Mouse (Mus musculus): ENCODE results near the gene Crxos. TPM values are rescaled to one million over a fixed set of nuclear protein-coding genes. Genes with fewer than 3 reads are reported as not detected.
A peak's percentile ranks its signal among the peaks of the same experiment; 100 is the strongest.

Gene Crxos
- polyA plus RNA-seq, 1 experiment: not detected

DNA sequence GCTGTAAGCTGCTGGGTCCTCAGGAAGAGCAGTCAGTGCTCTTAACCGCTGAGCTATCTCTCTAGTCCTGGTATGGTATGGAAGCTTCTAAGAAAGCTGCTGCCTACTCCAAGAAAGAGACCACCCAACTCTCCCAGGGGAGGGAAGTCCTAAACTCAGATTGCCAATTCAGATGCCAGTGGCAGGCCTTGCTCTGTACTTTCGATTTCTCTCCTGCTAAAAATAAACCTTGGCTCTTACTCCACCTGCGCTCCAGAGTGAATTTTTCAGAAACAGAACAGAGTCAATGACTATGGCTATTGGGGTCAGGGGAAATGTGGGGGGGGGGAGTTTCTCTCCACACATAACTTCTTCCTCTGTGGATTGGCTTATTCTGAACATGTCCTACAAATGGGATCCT, 49.2 kb downstream of the Crxos start:
- no peak overlapping the region for H3K4me3 ChIP-seq (ENCODE audit: insufficient read depth, low read depth, low read length)
- no peak overlapping the region for H3K27ac ChIP-seq (ENCODE audit: insufficient read depth, low read depth, low read length)
- no peak for TF ChIP-seq CTCF (IDR thresholded peaks at IDR 0.05; ENCODE audit: insufficient read depth, low read depth, low read length)
- no peak for TF ChIP-seq POLR2A (IDR thresholded peaks at IDR 0.05; ENCODE audit: insufficient read depth, low read depth, low read length)
- no peaks in the 10 kb centered on the region for H3K4me1 ChIP-seq (ENCODE audit: control insufficient read depth, insufficient read depth, low read length)
- WGBS: 59% methylated on average over 3 of the region's 3 CpGs

DNA sequence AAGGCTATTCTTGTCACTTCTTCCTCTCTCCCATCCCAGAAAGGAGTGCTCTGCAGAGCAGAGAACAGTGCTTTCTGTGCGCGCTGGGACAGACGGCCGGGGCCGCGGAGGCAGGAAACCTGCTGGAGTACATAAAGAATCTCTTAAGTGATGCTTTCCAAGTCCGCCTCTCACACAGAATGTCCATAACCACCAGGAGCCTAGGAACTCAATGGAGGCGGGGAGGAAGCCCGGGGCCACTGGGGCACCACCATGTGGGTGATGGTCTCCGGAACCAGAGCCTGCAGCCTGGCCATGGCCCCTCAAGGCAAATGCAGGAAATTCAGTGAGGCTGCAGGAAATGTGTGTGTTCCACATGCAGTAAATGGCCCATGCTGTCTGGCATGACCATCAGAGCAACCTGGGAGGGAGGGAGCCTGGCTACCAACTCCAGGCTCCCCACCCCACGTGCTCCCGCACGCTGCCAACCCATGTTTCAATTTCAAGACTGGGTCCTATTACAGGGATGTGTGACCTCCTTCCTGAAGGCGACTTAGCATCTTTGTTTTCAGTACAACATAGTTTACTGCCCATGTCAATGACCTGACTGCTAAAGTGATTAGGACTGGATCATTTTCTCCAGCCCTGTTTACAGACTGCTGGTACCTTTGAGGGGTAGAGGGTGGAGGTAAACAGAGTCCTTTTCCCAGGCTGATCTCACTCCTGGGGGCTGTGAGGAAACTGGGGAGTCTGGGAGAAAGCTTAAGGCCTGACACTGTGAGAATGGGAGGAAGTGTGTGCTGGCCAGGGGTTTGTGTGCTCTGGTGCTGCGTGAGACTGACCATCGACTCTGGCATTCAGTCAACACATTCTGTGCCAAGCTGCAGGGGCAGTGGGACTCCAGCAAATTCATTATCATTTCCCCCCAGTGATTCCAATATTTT, 51.3 kb downstream of the Crxos start:
- no peak for TF ChIP-seq POLR2A (IDR thresholded peaks at IDR 0.05; ENCODE audit: insufficient read depth, low read depth, low read length)
- TF ChIP-seq CTCF (IDR thresholded peaks at IDR 0.05; ENCODE audit: insufficient read depth, low read depth, low read length): no peak
- Histone ChIP-seq H3K27ac (ENCODE audit: insufficient read depth, low read depth, low read length) (no peak overlapping the region), H3K4me1 (ENCODE audit: control insufficient read depth, insufficient read depth, low read length) (no peaks in the 10 kb centered on the region), H3K4me3 (ENCODE audit: insufficient read depth, low read depth, low read length) (no peak overlapping the region)
- 52% methylated on average over 16 of the region's 16 CpGs for WGBS

DNA sequence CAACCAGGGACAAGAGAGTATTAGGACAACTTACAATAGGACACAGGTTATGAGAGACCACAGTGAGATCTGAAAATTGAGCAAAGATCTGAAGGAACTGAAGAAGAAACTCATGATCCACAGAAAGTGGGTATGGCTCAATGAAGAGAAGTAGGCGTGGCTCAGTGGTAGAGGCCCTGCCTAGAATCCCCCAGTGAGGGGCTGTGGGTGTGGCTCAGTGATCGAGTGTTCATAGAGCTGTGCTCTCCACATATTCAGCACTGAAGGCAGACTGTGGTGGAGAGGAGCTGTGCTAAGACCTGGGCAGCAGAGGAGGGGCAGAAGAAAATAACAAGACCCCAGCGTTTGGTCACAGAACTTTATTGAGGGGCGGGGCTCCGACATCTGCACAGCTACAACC, 55.1 kb downstream of the Crxos start:
- no peaks in the 10 kb centered on the region for H3K4me1 ChIP-seq (ENCODE audit: control insufficient read depth, insufficient read depth, low read length)
- H3K4me3 ChIP-seq (ENCODE audit: insufficient read depth, low read depth, low read length): no peak overlapping the region
- no peak overlapping the region for H3K27ac ChIP-seq (ENCODE audit: insufficient read depth, low read depth, low read length)
- 88% methylated on average over 5 of the region's 5 CpGs for WGBS
- no peak for TF ChIP-seq POLR2A (IDR thresholded peaks at IDR 0.05; ENCODE audit: insufficient read depth, low read depth, low read length)

- Histone ChIP-seq H3K4me3 (ENCODE audit: insufficient read depth, low read depth, low read length) (no peak overlapping the region), H3K27ac (ENCODE audit: insufficient read depth, low read depth, low read length) (no peak overlapping the region), H3K4me1 (ENCODE audit: control insufficient read depth, insufficient read depth, low read length) (peaks cover 2% of the 10 kb centered on the region; the same call in 1 of the 2 replicates)
- 87% methylated on average over 3 of the region's 3 CpGs for WGBS
- TF ChIP-seq CTCF (IDR thresholded peaks at IDR 0.05; ENCODE audit: insufficient read depth, low read depth, low read length) (no peak), POLR2A (IDR thresholded peaks at IDR 0.05; ENCODE audit: insufficient read depth, low read depth, low read length) (no peak)
These were observed 56.2 kb downstream of the Crxos start for GRCm38 (mm10) chr7:15938621-15939020.

DNA sequence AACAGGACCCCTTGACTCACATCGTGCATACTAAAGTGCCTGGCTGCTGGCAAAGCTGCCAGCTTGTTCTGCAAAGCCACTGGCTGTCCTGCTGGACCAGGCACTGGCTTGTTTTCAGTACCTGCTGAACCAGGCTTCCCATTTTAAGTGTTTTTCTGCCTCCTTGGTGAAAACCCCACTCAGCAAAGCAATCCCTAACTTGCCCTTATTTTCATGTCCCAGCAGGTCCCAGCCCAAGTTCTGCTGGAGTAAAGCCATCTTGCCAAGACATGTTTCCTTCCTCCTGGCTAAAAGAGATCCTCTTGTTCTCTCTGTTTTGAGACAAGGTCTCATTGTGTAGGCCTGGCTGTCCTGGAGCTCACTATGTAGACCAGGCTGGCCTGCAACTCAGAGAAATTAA, 61.9 kb downstream of the Crxos start:
- WGBS: 83% methylated on average over 1 of the region's 1 CpGs
- H3K4me1 ChIP-seq (ENCODE audit: control insufficient read depth, insufficient read depth, low read length): peaks cover 21% of the 10 kb centered on the region
- TF ChIP-seq POLR2A (IDR thresholded peaks at IDR 0.05; ENCODE audit: insufficient read depth, low read depth, low read length) (no peak), CTCF (IDR thresholded peaks at IDR 0.05; ENCODE audit: insufficient read depth, low read depth, low read length) (no peak)
- H3K27ac ChIP-seq (ENCODE audit: insufficient read depth, low read depth, low read length): no peak overlapping the region
- H3K4me3 ChIP-seq (ENCODE audit: insufficient read depth, low read depth, low read length): no peak overlapping the region

DNA sequence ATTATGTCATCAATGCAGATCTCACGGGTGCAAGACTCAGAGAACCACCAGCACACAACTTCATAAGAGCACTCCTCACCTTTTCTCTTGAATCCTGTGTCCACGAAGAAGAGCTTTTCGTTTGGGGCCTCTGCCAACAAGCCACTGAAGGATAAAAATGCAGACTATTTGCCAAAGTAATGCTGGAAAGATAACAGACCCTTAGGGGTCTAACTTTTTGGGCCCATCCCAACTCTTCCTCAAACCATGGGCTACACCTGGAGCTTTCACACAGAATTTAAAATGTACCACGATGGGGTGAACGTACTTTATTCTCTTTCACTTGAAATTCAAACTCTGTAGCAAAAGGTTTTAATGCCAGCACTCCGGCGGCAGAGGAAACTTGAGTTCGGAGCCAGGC, 62.8 kb downstream of the Crxos start:
- WGBS: 3% methylated on average over 8 of the region's 8 CpGs
- Histone ChIP-seq H3K27ac (ENCODE audit: insufficient read depth, low read depth, low read length) (no peak overlapping the region), H3K4me3 (ENCODE audit: insufficient read depth, low read depth, low read length) (peak overlapping the region; percentile 62), H3K4me1 (ENCODE audit: control insufficient read depth, insufficient read depth, low read length) (peaks cover 21% of the 10 kb centered on the region)
- TF ChIP-seq CTCF (IDR thresholded peaks at IDR 0.05; ENCODE audit: insufficient read depth, low read depth, low read length) (no peak), POLR2A (IDR thresholded peaks at IDR 0.05; ENCODE audit: insufficient read depth, low read depth, low read length) (no peak)

- H3K27ac ChIP-seq (ENCODE audit: insufficient read depth, low read depth, low read length): peak within 1 kb of the TSS; percentile 85
- peak within 1 kb of the TSS; percentile 62 for H3K4me3 ChIP-seq (ENCODE audit: insufficient read depth, low read depth, low read length)
- H3K4me1 ChIP-seq (ENCODE audit: control insufficient read depth, insufficient read depth, low read length): peaks cover 21% of the 10 kb centered on the region
- WGBS: 2% methylated on average over 59 of the region's 59 CpGs
- no peak for TF ChIP-seq CTCF (IDR thresholded peaks at IDR 0.05; ENCODE audit: insufficient read depth, low read depth, low read length)
- TF ChIP-seq POLR2A (IDR thresholded peaks at IDR 0.05; ENCODE audit: insufficient read depth, low read depth, low read length): peak; percentile 35; the same call in 1 of the 2 replicates
These were observed 63.5 kb downstream of the Crxos start, which contains the start of gene Nop53 for GRCm38 (mm10) chr7:15945721-15946536. TSS of gene Nop53 (minus strand) at chr7:15946074.

- Histone ChIP-seq H3K27ac (ENCODE audit: insufficient read depth, low read depth, low read length) (no peak overlapping the region; the same call in 1 of the 2 replicates), H3K4me3 (ENCODE audit: insufficient read depth, low read depth, low read length) (no peak overlapping the region), H3K4me1 (ENCODE audit: control insufficient read depth, insufficient read depth, low read length) (peaks cover 21% of the 10 kb centered on the region)
- WGBS: 43% methylated on average over 4 of the region's 4 CpGs
- TF ChIP-seq CTCF (IDR thresholded peaks at IDR 0.05; ENCODE audit: insufficient read depth, low read depth, low read length): no peak
- TF ChIP-seq POLR2A (IDR thresholded peaks at IDR 0.05; ENCODE audit: insufficient read depth, low read depth, low read length): no peak
These were observed 65.3 kb downstream of the Crxos start for GRCm38 (mm10) chr7:15947653-15948260.

All from olfactory bulb, adult 2 months (tissue).